Mouse (Mus musculus) embryonic facial prominence, embryonic 14.5 days (tissue): ENCODE results near the gene Lrrc66. TPM values are rescaled to one million over a fixed set of nuclear protein-coding genes. Genes with fewer than 3 reads are reported as not detected.
A peak's percentile ranks its signal among the peaks of the same experiment; 100 is the strongest.

ENCODE experiments used
- ATAC-seq: fragments of 200-750 bp; cut with Nextera tagmentation; 2 replicates; pipeline ENCODE4 v1.8.0; 2017; ENCODE audit warnings: low read depth, moderate number of reproducible peaks, moderate TSS enrichment
- DNase-seq: peaks from one replicate; pipeline ENCODE4 v3.0.0-alpha.2; 2015; ENCODE audit warnings: low spot score
- H3K27ac ChIP-seq: fragments of 300-500 bp; sonication (generic); replicated peaks from 2 replicates; pipeline ENCODE4 v1.5.1; 2014; ENCODE audit warnings: low read depth, mild to moderate bottlenecking, low read length, moderate library complexity
- H3K27me3 ChIP-seq: fragments of 300-500 bp; sonication (generic); replicated peaks from 2 replicates; pipeline ENCODE4 v1.6.1; 2014; ENCODE audit warnings: low read length; ENCODE audit not compliant: control insufficient read depth, insufficient read depth
- H3K36me3 ChIP-seq: fragments of 300-500 bp; sonication (generic); 2 replicates; pipeline ENCODE4 v1.6.1; 2014; ENCODE audit warnings: low read length, mixed read lengths; ENCODE audit not compliant: control insufficient read depth, insufficient read depth
- H3K4me1 ChIP-seq: fragments of 300-500 bp; sonication (generic); 2 replicates; pipeline ENCODE4 v1.6.1; 2014; ENCODE audit warnings: antibody characterized with exemption, low read length; ENCODE audit not compliant: control insufficient read depth, insufficient read depth
- H3K4me2 ChIP-seq: fragments of 300-500 bp; sonication (generic); 2 replicates; pipeline ENCODE4 v1.6.1; 2014; ENCODE audit warnings: low read depth, mild to moderate bottlenecking, low read length, moderate library complexity, mixed read lengths
- H3K4me3 ChIP-seq: fragments of 300-500 bp; sonication (generic); 2 replicates; pipeline ENCODE4 v1.5.1; 2014; ENCODE audit warnings: low read depth, mild to moderate bottlenecking, low read length
- H3K9ac ChIP-seq: fragments of 300-500 bp; sonication (generic); 2 replicates; pipeline ENCODE4 v1.6.1; 2014; ENCODE audit warnings: low read depth, mild to moderate bottlenecking, low read length, moderate library complexity, mixed read lengths
- H3K9me3 ChIP-seq: fragments of 300-500 bp; sonication (generic); 2 replicates; pipeline ENCODE4 v1.6.1; 2016; ENCODE audit warnings: low read length; ENCODE audit not compliant: control insufficient read depth
- WGBS: fragments of 180-500 bp; shearing (Covaris S2); extraction: QIAGEN DNeasy Blood & Tissue Kit; methylation state at CpG from one replicate; pipeline ENCODE4 v1.1.7; 2014; 5-methylcytosine and 5-hydroxymethylcytosine counted together
- polyA plus RNA-seq: library from polyadenylated mRNA; unstranded; fragments of >200 nt; fragmentation: Nextera tagmentation; extraction: Ambion mirVana; gene quantifications from 2 replicates; pipeline ENCODE4 v1.2.1, GENCODE M21; 2014

The Lrrc66 gene
- polyA plus RNA-seq, 1 experiment from 2014 or later, result not detected

DNA sequence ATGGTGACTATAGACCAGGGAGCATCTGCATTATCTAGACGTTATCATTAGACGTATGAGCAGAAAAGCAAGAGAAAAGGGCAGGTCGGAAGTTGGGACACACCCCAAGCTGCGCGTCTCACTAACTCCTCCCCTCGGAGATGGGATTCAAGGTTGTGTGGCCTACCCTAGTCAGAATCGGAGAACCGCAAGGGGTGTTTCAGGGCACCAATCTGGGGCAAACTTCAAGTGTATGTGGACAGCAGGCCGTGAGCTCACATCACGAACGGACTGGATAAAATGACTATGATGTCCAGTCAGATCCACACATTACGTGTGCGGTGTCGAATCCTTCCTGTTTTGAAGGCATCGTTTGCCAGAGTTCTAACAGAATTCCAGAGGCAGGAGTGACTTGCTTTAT is 4.3 kb downstream of the Lrrc66 start:
- Histone ChIP-seq H3K27ac (no peak overlapping the region), H3K9ac (no peak overlapping the region), H3K4me1 (no peaks in the 10 kb centered on the region), H3K36me3 (no peaks in the 10 kb centered on the region), H3K4me3 (no peak overlapping the region), H3K4me2 (no peak overlapping the region), H3K9me3 (no peaks in the 10 kb centered on the region), H3K27me3 (no peaks in the 10 kb centered on the region)
- WGBS, result 81% methylated on average over 15 of the region's 15 CpGs
- DNase-seq (no peak), ATAC-seq (no peak)

GRCm38 (mm10) chr5:73627559-73627958 is 4.8 kb downstream of the Lrrc66 start:
- Histone ChIP-seq H3K4me2 (no peak overlapping the region), H3K4me1 (no peaks in the 10 kb centered on the region), H3K9me3 (no peaks in the 10 kb centered on the region), H3K36me3 (no peaks in the 10 kb centered on the region), H3K27me3 (no peaks in the 10 kb centered on the region), H3K4me3 (no peak overlapping the region), H3K27ac (no peak overlapping the region), H3K9ac (no peak overlapping the region)
- 51% methylated on average over 4 of the region's 4 CpGs for WGBS
- no peak for DNase-seq
- no peak for ATAC-seq

GRCm38 (mm10) chr5:73626842-73627241 is 5.5 kb downstream of the Lrrc66 start:
- Histone ChIP-seq H3K4me1 (no peaks in the 10 kb centered on the region), H3K27ac (no peak overlapping the region), H3K9ac (no peak overlapping the region), H3K4me2 (no peak overlapping the region), H3K4me3 (no peak overlapping the region), H3K9me3 (no peaks in the 10 kb centered on the region), H3K27me3 (no peaks in the 10 kb centered on the region), H3K36me3 (no peaks in the 10 kb centered on the region)
- ATAC-seq (no peak), DNase-seq (no peak)
- WGBS, result 82% methylated on average over 7 of the region's 7 CpGs

DNA sequence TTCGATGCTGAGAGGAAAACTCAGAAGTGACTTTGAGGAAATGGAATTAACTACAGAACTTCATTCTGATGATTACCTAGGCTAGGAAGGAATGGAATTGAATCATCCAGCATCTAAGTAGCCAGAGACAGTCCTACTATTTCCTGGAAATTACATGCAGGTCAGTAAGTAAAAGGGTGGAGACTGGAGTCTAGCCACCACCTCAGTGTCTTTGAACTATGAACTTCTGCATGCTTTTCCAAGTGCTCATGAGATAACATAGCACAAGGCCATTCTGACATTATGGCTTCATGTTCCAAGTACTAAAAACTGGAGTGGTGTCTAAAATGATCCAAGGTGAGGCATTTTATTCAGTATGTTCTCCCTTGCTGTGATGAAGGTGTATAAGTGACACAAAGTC is 6.8 kb downstream of the Lrrc66 start:
- H3K4me1 ChIP-seq, result no peaks in the 10 kb centered on the region
- 44% methylated on average over 1 of the region's 1 CpGs for WGBS

GRCm38 (mm10) chr5:73618969-73619368 is 13.4 kb downstream of the Lrrc66 start:
- Histone ChIP-seq H3K9ac (no peak overlapping the region), H3K36me3 (no peaks in the 10 kb centered on the region), H3K4me1 (no peaks in the 10 kb centered on the region), H3K27me3 (no peaks in the 10 kb centered on the region), H3K4me2 (no peak overlapping the region), H3K4me3 (no peak overlapping the region), H3K9me3 (no peaks in the 10 kb centered on the region), H3K27ac (no peak overlapping the region)
- DNase-seq, result no peak
- no peak for ATAC-seq
- WGBS, result 74% methylated on average over 1 of the region's 1 CpGs

More for the DNA sequence above, 6.8 kb downstream of the Lrrc66 start:
- no peaks in the 10 kb centered on the region for H3K27me3 ChIP-seq
- H3K9me3 ChIP-seq, result no peaks in the 10 kb centered on the region
- H3K4me3 ChIP-seq, result no peak overlapping the region
- no peak for DNase-seq
- H3K4me2 ChIP-seq, result no peak overlapping the region
- no peaks in the 10 kb centered on the region for H3K36me3 ChIP-seq
- no peak overlapping the region for H3K27ac ChIP-seq
- no peak overlapping the region for H3K9ac ChIP-seq
- ATAC-seq, result no peak

DNA sequence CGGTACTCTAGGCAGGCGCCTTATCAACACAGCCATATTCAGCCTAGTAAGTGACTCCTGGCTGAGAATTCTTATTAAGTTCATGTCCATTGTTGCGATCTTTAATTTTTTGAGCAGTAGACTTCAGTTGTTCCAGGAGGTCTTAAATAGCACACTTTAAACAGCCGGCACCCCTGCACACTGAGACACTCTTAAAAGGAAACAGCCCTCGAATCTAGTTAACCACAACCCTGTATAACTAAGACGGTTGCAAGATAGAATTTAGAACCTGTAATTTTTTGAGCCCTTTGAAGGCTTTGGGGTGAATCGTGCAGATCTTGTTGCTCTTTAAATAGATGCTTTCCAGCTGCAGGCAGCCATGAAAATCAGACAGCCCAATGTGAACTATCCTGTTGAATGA is 17.1 kb downstream of the Lrrc66 start:
- Histone ChIP-seq H3K9me3 (no peaks in the 10 kb centered on the region), H3K4me1 (no peaks in the 10 kb centered on the region), H3K36me3 (no peaks in the 10 kb centered on the region), H3K27ac (no peak overlapping the region), H3K4me2 (no peak overlapping the region), H3K9ac (no peak overlapping the region), H3K4me3 (no peak overlapping the region), H3K27me3 (no peaks in the 10 kb centered on the region)
- 45% methylated on average over 7 of the region's 7 CpGs for WGBS
- ATAC-seq (no peak), DNase-seq (peak; percentile 48)

GRCm38 (mm10) chr5:73613296-73613695 is 19.0 kb downstream of the Lrrc66 start:
- H3K9ac ChIP-seq, result no peak overlapping the region
- H3K27ac ChIP-seq, result no peak overlapping the region
- H3K36me3 ChIP-seq, result no peaks in the 10 kb centered on the region
- H3K4me1 ChIP-seq, result no peaks in the 10 kb centered on the region
- H3K9me3 ChIP-seq, result no peaks in the 10 kb centered on the region
- ATAC-seq (no peak), DNase-seq (no peak)
- 94% methylated on average over 8 of the region's 8 CpGs for WGBS
- no peak overlapping the region for H3K4me3 ChIP-seq
- H3K27me3 ChIP-seq, result no peaks in the 10 kb centered on the region
- no peak overlapping the region for H3K4me2 ChIP-seq

- Histone ChIP-seq H3K36me3 (no peaks in the 10 kb centered on the region), H3K27me3 (no peaks in the 10 kb centered on the region), H3K9ac (no peak overlapping the region), H3K4me2 (no peak overlapping the region), H3K4me3 (no peak overlapping the region), H3K9me3 (no peaks in the 10 kb centered on the region), H3K4me1 (no peaks in the 10 kb centered on the region), H3K27ac (no peak overlapping the region)
- 93% methylated on average over 4 of the region's 4 CpGs for WGBS
- no peak for DNase-seq
- no peak for ATAC-seq
Observed at GRCm38 (mm10) chr5:73611071-73611470, 21.3 kb downstream of the Lrrc66 start.

DNA sequence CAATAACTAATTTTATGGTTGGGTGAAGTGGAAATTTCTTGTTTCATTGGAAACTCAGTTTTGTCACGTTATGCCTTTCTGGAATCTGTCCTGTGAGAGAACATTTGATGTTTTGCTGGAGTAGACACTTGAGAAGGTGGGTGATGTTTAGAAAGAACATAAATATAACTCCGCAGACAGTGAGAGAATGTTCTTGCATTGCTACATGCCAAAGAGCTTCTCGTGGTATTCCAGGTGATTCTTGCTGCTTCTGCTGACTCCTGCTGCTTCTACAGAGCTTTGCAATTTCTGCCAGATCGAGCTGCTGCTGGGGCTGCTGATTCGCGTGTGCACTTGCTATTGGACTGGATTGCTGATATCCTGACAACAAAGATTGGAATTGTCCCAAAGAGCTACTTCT is 27.4 kb downstream of the Lrrc66 start:
- Histone ChIP-seq H3K4me1 (no peaks in the 10 kb centered on the region), H3K36me3 (no peaks in the 10 kb centered on the region), H3K9me3 (no peaks in the 10 kb centered on the region), H3K27me3 (no peaks in the 10 kb centered on the region), H3K4me3 (no peak overlapping the region), H3K9ac (no peak overlapping the region), H3K4me2 (no peak overlapping the region), H3K27ac (no peak overlapping the region)
- ATAC-seq (no peak), DNase-seq (no peak)
- WGBS, result 86% methylated on average over 6 of the region's 6 CpGs
